Mouse (Mus musculus) CH12.LX (cell line): ENCODE measurements around the gene Sall1. TPM values are rescaled to one million over a fixed set of nuclear protein-coding genes. Genes with fewer than 3 reads are reported as not detected.

Experiments used
- DNase-seq: peaks from one replicate; pipeline ENCODE4 v3.0.0-alpha.2; 2013; ENCODE audit errors: extremely low read depth
- H3K27ac ChIP-seq: 2 replicates; pipeline ENCODE4 v1.5.1; 2012; ENCODE audit warnings: low read depth, mild to moderate bottlenecking, control low read depth, moderate library complexity; ENCODE audit not compliant: insufficient read depth
- H3K27me3 ChIP-seq: replicated peaks from 2 replicates; pipeline ENCODE3; 2012; ENCODE audit warnings: inconsistent platforms
- H3K36me3 ChIP-seq, 2 experiments: replicated peaks in 1 of 2; 2 replicates each; pipeline versions ENCODE3 to v1.6.1; 2012; ENCODE audit warnings: inconsistent platforms in 1 of 2, low read length in 1 of 2, mild to moderate bottlenecking in 1 of 2, mixed read lengths in 1 of 2, moderate library complexity in 1 of 2; ENCODE audit not compliant: control insufficient read depth in 1 of 2, insufficient read depth in 1 of 2
- H3K4me1 ChIP-seq, 2 experiments: 2 replicates each; pipeline ENCODE4 v1.6.1; 2012; ENCODE audit warnings: inconsistent platforms in 1 of 2, moderate library complexity in 1 of 2; ENCODE audit not compliant: insufficient read depth in 2 of 2, control insufficient read depth in 1 of 2
- H3K4me2 ChIP-seq: 2 replicates; pipeline ENCODE4 v1.6.1; 2012; ENCODE audit warnings: low read depth, mild to moderate bottlenecking, control low read depth; ENCODE audit not compliant: poor library complexity, insufficient read depth, severe bottlenecking
- H3K4me3 ChIP-seq, 3 experiments: fragments of 150-350 bp in 1 of 3; sonication (generic) in 1 of 3; replicated peaks in 1 of 3; 2 replicates each; pipeline versions ENCODE3 to v1.5.1; 2011 to 2012; ENCODE audit warnings: low read depth in 2 of 3, low read length in 2 of 3, mild to moderate bottlenecking in 2 of 3, moderate library complexity in 2 of 3, control low read depth in 1 of 3, improper control_type of control experiment in 1 of 3, inconsistent platforms in 1 of 3, mixed read lengths in 1 of 3; ENCODE audit not compliant: poor library complexity in 1 of 3
- H3K79me2 ChIP-seq: replicated peaks from 2 replicates; pipeline ENCODE4 v1.6.1; 2012; ENCODE audit warnings: mild to moderate bottlenecking, moderate library complexity; ENCODE audit not compliant: control insufficient read depth, poor library complexity, insufficient read depth, severe bottlenecking; ENCODE audit errors: extremely low read depth
- H3K9ac ChIP-seq: 2 replicates; pipeline ENCODE4 v1.6.1; 2012; ENCODE audit warnings: low read depth, mild to moderate bottlenecking, control low read depth, moderate library complexity; ENCODE audit not compliant: insufficient read depth
- H3K9me3 ChIP-seq: replicated peaks from 2 replicates; pipeline ENCODE3; 2012; ENCODE audit warnings: low read length, inconsistent platforms, mixed read lengths
- CHD2 ChIP-seq: IDR thresholded peaks from 2 replicates; pipeline ENCODE4 v1.6.1; 2011; ENCODE audit warnings: low read length, improper control_type of control experiment
- CTCF ChIP-seq, 2 experiments: IDR thresholded peaks in 1 of 2; conservative IDR thresholded peaks in 1 of 2; 2 replicates each; pipeline ENCODE4 v1.5.1; 2011 to 2012; ENCODE audit warnings: low read depth in 2 of 2, low read length in 2 of 2, improper control_type of control experiment in 1 of 2, inconsistent platforms in 1 of 2, mild to moderate bottlenecking in 1 of 2, moderate library complexity in 1 of 2
- ELF1 ChIP-seq: IDR thresholded peaks from 2 replicates; pipeline ENCODE4 v1.6.1; 2014; ENCODE audit warnings: low read depth, mild to moderate bottlenecking, inconsistent platforms, low read length, improper control_type of control experiment
- EP300 ChIP-seq: IDR thresholded peaks from 2 replicates; pipeline ENCODE4 v1.6.1; 2011; ENCODE audit warnings: low read length, improper control_type of control experiment
- ETS1 ChIP-seq: conservative IDR thresholded peaks from 2 replicates; pipeline ENCODE4 v1.6.1; 2012; ENCODE audit warnings: low read depth, mild to moderate bottlenecking, inconsistent platforms, low read length, improper control_type of control experiment, moderate library complexity
- GABPA ChIP-seq: IDR thresholded peaks from 2 replicates; pipeline ENCODE4 v1.6.1; 2012; ENCODE audit warnings: low read depth, low read length, improper control_type of control experiment, inconsistent platforms; ENCODE audit not compliant: insufficient replicate concordance
- IRF4 ChIP-seq: IDR thresholded peaks from 2 replicates; pipeline ENCODE4 v1.6.1; 2014; ENCODE audit warnings: low read depth, mild to moderate bottlenecking, inconsistent platforms, low read length, improper control_type of control experiment
- JUN ChIP-seq: IDR thresholded peaks from 2 replicates; pipeline ENCODE4 v1.6.1; 2011; ENCODE audit warnings: low read depth, mild to moderate bottlenecking, low read length, improper control_type of control experiment, moderate library complexity; ENCODE audit not compliant: insufficient read depth
- JUND ChIP-seq: conservative IDR thresholded peaks from 2 replicates; pipeline ENCODE4 v1.6.1; 2011; ENCODE audit warnings: low read depth, low read length, improper control_type of control experiment
- MAFK ChIP-seq: IDR thresholded peaks from 2 replicates; pipeline ENCODE4 v1.6.1; 2011; ENCODE audit warnings: low read length, improper control_type of control experiment; ENCODE audit not compliant: insufficient replicate concordance
- MEF2A ChIP-seq: IDR thresholded peaks from 2 replicates; pipeline ENCODE4 v1.6.1; 2014; ENCODE audit warnings: low read depth, mild to moderate bottlenecking, inconsistent platforms, low read length, improper control_type of control experiment, borderline replicate concordance
- MXI1 ChIP-seq: IDR thresholded peaks from 2 replicates; pipeline ENCODE4 v1.6.1; 2011; ENCODE audit warnings: mild to moderate bottlenecking, low read depth, low read length, improper control_type of control experiment
- NRF1 ChIP-seq: IDR thresholded peaks from 2 replicates; pipeline ENCODE4 v1.6.1; 2014; ENCODE audit warnings: low read depth, mild to moderate bottlenecking, inconsistent platforms, low read length, improper control_type of control experiment, moderate library complexity
- POLR2A ChIP-seq: IDR thresholded peaks from 2 replicates; pipeline ENCODE4 v1.6.1; 2011; ENCODE audit warnings: low read depth, mild to moderate bottlenecking, improper control_type of control experiment, low read length
- POLR2AphosphoS2 ChIP-seq: IDR thresholded peaks from 2 replicates; pipeline ENCODE4 v1.6.1; 2011; ENCODE audit warnings: low read depth, low read length, improper control_type of control experiment
- RCOR1 ChIP-seq: conservative IDR thresholded peaks from 2 replicates; pipeline ENCODE4 v1.6.1; 2012; ENCODE audit warnings: low read depth, mild to moderate bottlenecking, inconsistent platforms, low read length, improper control_type of control experiment
- USF1 ChIP-seq: IDR thresholded peaks from 2 replicates; pipeline ENCODE4 v1.6.1; 2014; ENCODE audit warnings: low read depth, mild to moderate bottlenecking, inconsistent platforms, low read length, improper control_type of control experiment
- USF2 ChIP-seq: conservative IDR thresholded peaks from 2 replicates; pipeline ENCODE4 v1.6.1; 2011; ENCODE audit warnings: low read depth, low read length, improper control_type of control experiment
- ZC3H11A ChIP-seq: IDR thresholded peaks from 2 replicates; pipeline ENCODE4 v1.6.1; 2012; ENCODE audit warnings: low read depth, mild to moderate bottlenecking, inconsistent platforms, low read length, improper control_type of control experiment
- dilution Hi-C: fragments of 300-500 bp; cut with MboI; formaldehyde crosslinking; loops from 2 replicates; pipeline ENCODE4 v1.14.3; 2020; ENCODE audit warnings: low sequenced_read_pairs; ENCODE audit not compliant: extremely low pct_unique_long_range_greater_than_20kb, extremely low pct_ligation_motif_present
- in situ Hi-C: fragments of 300-500 bp; cut with MboI; formaldehyde crosslinking; loops from 3 replicates; pipeline ENCODE4 v1.14.3; 2019; ENCODE audit warnings: low sequenced_read_pairs, low pct_ligation_motif_present, low pct_unique_long_range_greater_than_20kb, mixed read lengths
- polyA plus RNA-seq: library from polyadenylated mRNA; unstranded; fragments of >175 nt; gene quantifications from 2 replicates; pipeline ENCODE4 v1.2.1, GENCODE M21; 2012; ENCODE audit warnings: low read depth; ENCODE audit not compliant: insufficient read length
- total RNA-seq, 2 experiments: library from RNA; depleted of rRNA; stranded (reverse); fragments of 300-350 nt in 1 of 2; fragments of >200 nt in 1 of 2; gene quantifications; 2 replicates each; pipeline ENCODE4 v1.2.3; 2012 to 2014

Gene Sall1
- total and polyA plus RNA-seq, 3 experiments, result not detected

DNA sequence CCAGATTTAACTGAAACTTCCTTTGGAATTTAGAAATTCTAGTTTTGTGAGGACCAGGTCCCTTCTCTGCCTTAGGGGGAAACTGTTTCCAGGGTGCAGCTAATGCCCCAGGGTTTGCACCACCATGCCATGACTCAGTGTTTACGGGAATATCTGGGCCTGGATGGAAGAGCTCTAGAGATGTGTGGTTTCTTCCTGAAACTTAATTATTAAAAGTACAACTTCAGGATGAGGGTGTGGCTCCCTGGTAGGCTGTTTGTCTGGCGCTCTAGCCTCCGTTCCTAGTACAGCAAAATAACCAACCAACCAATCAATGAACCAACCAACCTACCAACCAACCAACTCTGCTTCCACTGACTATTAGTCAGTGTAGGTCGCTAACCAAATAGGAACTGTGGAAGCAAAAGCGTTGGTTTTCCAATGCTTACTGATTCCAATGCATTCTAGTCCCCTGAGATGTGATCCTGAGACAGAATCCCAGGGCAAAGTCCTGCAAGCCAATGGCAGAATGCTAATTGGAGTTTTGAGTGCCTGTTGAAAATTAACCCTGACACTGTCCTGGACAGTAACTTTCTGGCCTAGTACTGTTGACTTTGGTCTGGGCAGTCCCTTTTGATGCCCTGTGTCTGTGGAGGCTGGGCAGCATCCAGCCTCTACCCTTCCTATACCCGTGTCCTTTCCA, 31.0 kb downstream of the Sall1 start:
- Histone ChIP-seq H3K9ac (no peak overlapping the region), H3K9me3 (peaks cover 46% of the 10 kb centered on the region), H3K4me1 (peaks cover 0 to 5% of the 10 kb centered on the region in 2 experiments; a peak in 1 of 4 replicates), H3K27me3 (no peaks in the 10 kb centered on the region), H3K36me3 (no peaks in the 10 kb centered on the region), H3K4me3 (no peak overlapping the region), H3K27ac (no peak overlapping the region), H3K4me2 (no peak overlapping the region), H3K79me2 (no peaks in the 10 kb centered on the region)
- DNase-seq, result no peak
- no peak for TF ChIP-seq CTCF (conservative IDR thresholded peaks at IDR 0.05 in 1 of 2, IDR thresholded peaks at IDR 0.05 in 1 of 2; ENCODE audit: low read depth in 2 of 2, low read length in 2 of 2)
- no peak for TF ChIP-seq POLR2AphosphoS2
- no peak for TF ChIP-seq IRF4
- no peak for TF ChIP-seq MAFK
- TF ChIP-seq MXI1, result no peak
- TF ChIP-seq RCOR1, result no peak
- no peak for TF ChIP-seq MEF2A
- TF ChIP-seq EP300, result no peak
- in situ Hi-C loops, result no loop called here
- dilution Hi-C loops, result no loop called here

DNA sequence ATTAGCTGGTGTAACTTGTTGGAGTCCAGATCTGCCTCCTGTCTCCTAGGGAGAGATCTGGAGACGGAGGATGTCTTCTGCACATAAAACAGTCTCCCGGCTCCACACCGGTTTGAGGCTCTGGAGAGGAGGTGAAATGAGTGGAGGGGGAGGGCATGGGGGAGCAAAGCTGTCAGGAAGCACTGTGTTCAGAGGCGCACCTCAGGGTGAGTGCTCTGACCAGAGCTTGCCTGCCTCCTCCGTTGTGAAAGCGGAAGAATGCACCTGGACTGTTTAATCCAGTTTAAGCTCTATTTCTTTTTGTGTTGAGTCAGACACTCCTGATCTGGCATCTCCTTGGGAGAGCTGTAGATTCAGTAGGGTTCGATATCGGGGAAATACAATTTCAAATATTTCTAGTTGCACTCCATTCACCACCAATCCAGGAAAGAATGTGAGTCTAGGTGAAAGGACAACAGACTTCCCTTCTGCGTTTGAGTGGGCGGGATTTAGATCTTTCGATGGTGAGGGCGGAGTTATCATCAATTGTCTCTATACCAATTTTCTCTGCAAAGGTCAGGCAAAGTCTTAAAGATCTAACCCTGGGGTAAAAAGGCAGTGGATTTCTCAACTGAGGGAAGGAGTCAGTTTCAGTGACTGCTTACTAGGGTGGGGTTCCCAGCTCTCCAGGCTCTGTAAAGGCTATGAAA, 31.8 kb downstream of the Sall1 start:
- in situ Hi-C loops, result no loop called here
- no peak overlapping the region for H3K9ac ChIP-seq

DNA sequence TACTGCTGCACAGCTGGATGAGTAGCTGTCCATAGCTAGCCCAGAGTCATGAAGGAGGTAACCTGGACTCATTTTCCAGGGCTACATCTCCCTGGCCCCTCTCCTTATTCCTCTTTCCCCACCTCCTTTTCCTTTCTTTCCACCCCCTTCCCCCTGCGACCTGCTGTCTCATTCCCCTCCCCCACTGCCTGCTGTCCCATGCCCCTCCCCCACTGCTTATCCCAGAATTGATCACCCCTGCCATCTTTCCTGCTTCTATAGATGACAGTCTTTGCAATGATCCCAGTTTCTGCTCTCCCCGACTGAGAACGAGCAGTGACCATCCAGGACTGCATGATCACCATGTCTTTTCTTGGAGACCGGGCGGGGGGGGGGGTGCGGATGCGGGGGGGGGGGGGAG, 35.2 kb downstream of the Sall1 start:
- Histone ChIP-seq H3K36me3 (no peaks in the 10 kb centered on the region), H3K4me3 (no peak overlapping the region), H3K4me1 (peaks cover 0 to 21% of the 10 kb centered on the region in 2 experiments; a peak in 1 of 4 replicates), H3K4me2 (no peak overlapping the region), H3K27me3 (no peaks in the 10 kb centered on the region), H3K79me2 (no peaks in the 10 kb centered on the region), H3K9ac (no peak overlapping the region), H3K27ac (no peak overlapping the region), H3K9me3 (peaks cover 32% of the 10 kb centered on the region)
- TF ChIP-seq POLR2AphosphoS2 (no peak), NRF1 (no peak), EP300 (no peak), MAFK (no peak), ZC3H11A (no peak), JUND (no peak), POLR2A (no peak), USF2 (no peak), ELF1 (no peak), USF1 (no peak), ETS1 (no peak)
- in situ Hi-C loops (no loop called here), dilution Hi-C loops (no loop called here)
- no peak for DNase-seq

More for the DNA sequence above, 31.8 kb downstream of the Sall1 start:
- Histone ChIP-seq H3K27me3 (no peaks in the 10 kb centered on the region), H3K36me3 (no peaks in the 10 kb centered on the region), H3K4me2 (no peak overlapping the region), H3K27ac (no peak overlapping the region), H3K9me3 (peaks cover 47% of the 10 kb centered on the region), H3K4me1 (peaks cover 0 to 13% of the 10 kb centered on the region in 2 experiments; a peak in 1 of 4 replicates), H3K4me3 (no peak overlapping the region), H3K79me2 (no peaks in the 10 kb centered on the region)
- dilution Hi-C loops, result no loop called here
- no peak for TF ChIP-seq JUN
- TF ChIP-seq MEF2A, result no peak
- TF ChIP-seq MXI1, result no peak
- TF ChIP-seq GABPA, result no peak
- TF ChIP-seq CHD2, result no peak
- no peak for TF ChIP-seq MAFK
- DNase-seq, result no peak
